Mouse (Mus musculus) G1E (cell line): ENCODE measurements around the gene Zbtb49. TPM values are rescaled to one million over a fixed set of nuclear protein-coding genes. Genes with fewer than 3 reads are reported as not detected.

Source experiments
- ATAC-seq: 2 replicates; pipeline ENCODE4 v1.8.0; 2016; ENCODE audit warnings: mild to moderate bottlenecking; ENCODE audit not compliant: insufficient number of reproducible peaks, poor library complexity, low FRiP score, severe bottlenecking; ENCODE audit errors: extremely low read depth
- DNase-seq: peaks from one replicate; pipeline ENCODE4 v3.0.0; 2012; ENCODE audit warnings: low spot score
- H3K27me3 ChIP-seq: 2 replicates; pipeline ENCODE4 v1.6.1; 2012; ENCODE audit warnings: mild to moderate bottlenecking, low read length, inconsistent platforms; ENCODE audit not compliant: insufficient read depth
- H3K36me3 ChIP-seq: replicated peaks from 2 replicates; pipeline ENCODE3; 2012; ENCODE audit warnings: mild to moderate bottlenecking, inconsistent platforms
- H3K4me1 ChIP-seq: 2 replicates; pipeline ENCODE4 v1.6.1; 2012; ENCODE audit warnings: low read depth, low read length, inconsistent platforms, mixed read lengths; ENCODE audit not compliant: insufficient read depth
- H3K4me3 ChIP-seq: 2 replicates; pipeline ENCODE4 v1.5.1; 2012; ENCODE audit warnings: low read depth, mild to moderate bottlenecking, inconsistent platforms, low read length, moderate library complexity, mixed read lengths
- H3K9me3 ChIP-seq: replicated peaks from 2 replicates; pipeline ENCODE4 v1.6.1; 2012; ENCODE audit warnings: inconsistent platforms
- CTCF ChIP-seq: IDR thresholded peaks from 2 replicates; pipeline ENCODE4 v1.5.1; 2012; ENCODE audit warnings: low read depth, low read length, inconsistent platforms, mixed read lengths
- GATA1 ChIP-seq: IDR thresholded peaks from 2 replicates; pipeline ENCODE4 v1.6.1; 2012; ENCODE audit warnings: borderline replicate concordance, low read length, inconsistent platforms, mixed read lengths
- GATA2 ChIP-seq: IDR thresholded peaks from 2 replicates; pipeline ENCODE4 v1.6.1; 2012; ENCODE audit warnings: low read depth, low read length, inconsistent platforms, borderline replicate concordance
- POLR2AphosphoS5 ChIP-seq: IDR thresholded peaks from 2 replicates; pipeline ENCODE4 v1.6.1; 2012; ENCODE audit warnings: low read depth, low read length, inconsistent platforms; ENCODE audit not compliant: insufficient replicate concordance
- TAL1 ChIP-seq: conservative IDR thresholded peaks from 2 replicates; pipeline ENCODE4 v1.6.1; 2012; ENCODE audit warnings: low read depth, low read length, inconsistent platforms, mixed read lengths
- polyA plus RNA-seq: library from polyadenylated mRNA; stranded (reverse); fragments of >175 nt; gene quantifications from 2 replicates; pipeline ENCODE4 v1.2.3, GENCODE M21; 2012
- total RNA-seq, 2 experiments: library from RNA; stranded (forward) in 1 of 2; stranded (reverse) in 1 of 2; fragments of 200-1000 nt in 1 of 2; fragments of >200 nt in 1 of 2; fragmentation: Nextera tagmentation in 1 of 2; gene quantifications; 2 replicates each; pipeline ENCODE4 v1.2.3; 2014 to 2017

Gene Zbtb49
- total and polyA plus RNA-seq, 3 experiments: 4.8 to 18.7 (median 12.0) TPM

GRCm38 (mm10) chr5:38140893-38141292 is 79.4 kb downstream of the Zbtb49 start:
- TF ChIP-seq TAL1 (no peak), GATA2 (no peak), GATA1 (no peak), POLR2AphosphoS5 (no peak), CTCF (no peak)
- ATAC-seq (no peak), DNase-seq (no peak)
- Histone ChIP-seq H3K36me3 (peaks cover 19% of the 10 kb centered on the region), H3K9me3 (no peaks in the 10 kb centered on the region), H3K4me3 (no peak overlapping the region), H3K27me3 (peaks cover 5% of the 10 kb centered on the region; the same call in 1 of the 2 replicates), H3K4me1 (no peaks in the 10 kb centered on the region)

Other genes with a start within 250 kb of the Zbtb49 start
- 30.3 and 32.7 TPM in 2 replicates for gene Stx18, start 181.7 kb downstream of the Zbtb49 start, total RNA-seq (2014; fragmentation: Nextera tagmentation)
- gene Stx18, start 181.7 kb downstream of the Zbtb49 start, total RNA-seq (2017): 35.5 and 38.4 TPM in 2 replicates
- 20.3 and 21.9 TPM in 2 replicates for gene Stx18, start 181.7 kb downstream of the Zbtb49 start, polyA plus RNA-seq
- not detected in 2 replicates for gene Nsg1, start 60.5 kb downstream of the Zbtb49 start, total RNA-seq (2014; fragmentation: Nextera tagmentation)
- 0.12 and 0.60 TPM in 2 replicates for gene Nsg1, start 60.5 kb downstream of the Zbtb49 start, total RNA-seq (2017)
- not detected in 2 replicates for gene Nsg1, start 60.5 kb downstream of the Zbtb49 start, polyA plus RNA-seq
- gene Lyar, start within 50 bp of the Zbtb49 start, total RNA-seq (2014; fragmentation: Nextera tagmentation): 123 and 128 TPM in 2 replicates
- 65.1 and 82.4 TPM in 2 replicates for gene Lyar, start within 50 bp of the Zbtb49 start, total RNA-seq (2017)
- 119 and 125 TPM in 2 replicates for gene Lyar, start within 50 bp of the Zbtb49 start, polyA plus RNA-seq
- gene Tmem128, start 39.7 kb upstream of the Zbtb49 start, total RNA-seq (2014; fragmentation: Nextera tagmentation): 34.0 and 34.2 TPM in 2 replicates
- 50.2 and 57.4 TPM in 2 replicates for gene Tmem128, start 39.7 kb upstream of the Zbtb49 start, total RNA-seq (2017)
- 30.5 and 34.1 TPM in 2 replicates for gene Tmem128, start 39.7 kb upstream of the Zbtb49 start, polyA plus RNA-seq
- gene Otop1, start 55.5 kb upstream of the Zbtb49 start, total RNA-seq (2014; fragmentation: Nextera tagmentation): not detected in 2 replicates
- 0.05 and 0.12 TPM in 2 replicates for gene Otop1, start 55.5 kb upstream of the Zbtb49 start, total RNA-seq (2017)
- not detected in 2 replicates for gene Otop1, start 55.5 kb upstream of the Zbtb49 start, polyA plus RNA-seq
- not detected in 2 replicates for gene Drd5, start 98.9 kb upstream of the Zbtb49 start, total RNA-seq (2014; fragmentation: Nextera tagmentation)
- 0.05 TPM in 1 of 2 replicates, not detected in the other for gene Drd5, start 98.9 kb upstream of the Zbtb49 start, total RNA-seq (2017)
- not detected in 2 replicates for gene Drd5, start 98.9 kb upstream of the Zbtb49 start, polyA plus RNA-seq